Mouse (Mus musculus) liver, postnatal 0 days (tissue): ENCODE results near the gene Rasa2. TPM values are rescaled to one million over a fixed set of nuclear protein-coding genes. Genes with fewer than 3 reads are reported as not detected.

Experiments
- ATAC-seq: fragments of 200-750 bp; cut with Nextera tagmentation; 2 replicates; pipeline ENCODE4 v1.8.0; 2017; ENCODE audit warnings: mild to moderate bottlenecking, moderate library complexity
- DNase-seq: peaks from one replicate; pipeline ENCODE4 v3.0.0-alpha.2; 2016
- H3K27ac ChIP-seq: fragments of 300-500 bp; sonication (generic); 2 replicates; pipeline ENCODE4 v1.5.1; 2014; ENCODE audit warnings: antibody characterized with exemption, moderate library complexity, mild to moderate bottlenecking, low read depth
- H3K27me3 ChIP-seq: fragments of 300-500 bp; sonication (generic); 2 replicates; pipeline ENCODE4 v1.6.1; 2014; ENCODE audit warnings: low read length, control low read depth, mixed read lengths; ENCODE audit not compliant: insufficient read depth
- H3K36me3 ChIP-seq: fragments of 300-500 bp; sonication (generic); replicated peaks from 2 replicates; pipeline ENCODE4 v1.6.1; 2014; ENCODE audit warnings: mild to moderate bottlenecking, control low read depth, low read length, moderate library complexity, mixed read lengths; ENCODE audit not compliant: insufficient read depth
- H3K4me1 ChIP-seq: fragments of 300-500 bp; sonication (generic); 2 replicates; pipeline ENCODE4 v1.6.1; 2014; ENCODE audit warnings: antibody characterized with exemption, mild to moderate bottlenecking, control low read depth; ENCODE audit not compliant: insufficient read depth
- H3K4me2 ChIP-seq: fragments of 300-500 bp; sonication (generic); 2 replicates; pipeline ENCODE4 v1.6.1; 2014; ENCODE audit warnings: low read depth, mild to moderate bottlenecking, low read length, moderate library complexity, mixed read lengths
- H3K4me3 ChIP-seq: fragments of 300-500 bp; sonication (generic); 2 replicates; pipeline ENCODE4 v1.5.1; 2014; ENCODE audit warnings: low read depth, low read length
- H3K9ac ChIP-seq: fragments of 300-500 bp; sonication (generic); replicated peaks from 2 replicates; pipeline ENCODE4 v1.6.1; 2014; ENCODE audit warnings: mild to moderate bottlenecking, moderate library complexity
- H3K9me3 ChIP-seq: fragments of 300-500 bp; sonication (generic); 2 replicates; pipeline ENCODE4 v1.6.1; 2016; ENCODE audit warnings: mild to moderate bottlenecking, control low read depth, low read length, mixed read lengths
- CTCF ChIP-seq: sonication (generic); IDR thresholded peaks from 2 replicates; pipeline ENCODE4 v1.5.1; 2016; ENCODE audit warnings: antibody characterized with exemption, low read depth
- EP300 ChIP-seq: IDR thresholded peaks from 2 replicates; pipeline ENCODE4 v1.6.1; 2016; ENCODE audit warnings: antibody characterized with exemption, low read depth, mild to moderate bottlenecking
- WGBS: fragments of 180-500 bp; shearing (Covaris S2); extraction: QIAGEN DNeasy Blood & Tissue Kit; methylation state at CpG from one replicate; pipeline ENCODE4 v1.1.7; 2014; ENCODE audit not compliant: insufficient replicate concordance; 5-methylcytosine and 5-hydroxymethylcytosine counted together
- polyA plus RNA-seq: library from polyadenylated mRNA; unstranded; fragments of >200 nt; fragmentation: Nextera tagmentation; extraction: Ambion mirVana; gene quantifications from 2 replicates; pipeline ENCODE4 v1.2.1, GENCODE M21; 2015

Rasa2 gene
- polyA plus RNA-seq, 1 experiment from 2014 or later = 2.7 TPM

GRCm38 (mm10) chr9:96659801-96660200 lies 28.4 kb upstream of the Rasa2 start:
- 69% methylated on average over 2 of the region's 2 CpGs for WGBS
- Histone ChIP-seq H3K27ac (no peak overlapping the region), H3K4me1 (no peaks in the 10 kb centered on the region), H3K36me3 (no peaks in the 10 kb centered on the region), H3K27me3 (no peaks in the 10 kb centered on the region), H3K9me3 (no peaks in the 10 kb centered on the region), H3K4me2 (no peak overlapping the region), H3K9ac (no peak overlapping the region), H3K4me3 (no peak overlapping the region)
- DNase-seq (no peak), ATAC-seq (no peak)
- no peak for TF ChIP-seq EP300
- no peak for TF ChIP-seq CTCF

- Histone ChIP-seq H3K9me3 (no peaks in the 10 kb centered on the region), H3K36me3 (no peaks in the 10 kb centered on the region), H3K4me2 (no peak overlapping the region), H3K4me1 (no peaks in the 10 kb centered on the region), H3K9ac (no peak overlapping the region), H3K27ac (no peak overlapping the region), H3K27me3 (no peaks in the 10 kb centered on the region), H3K4me3 (no peak overlapping the region)
- WGBS = 33% methylated on average over 4 of the region's 4 CpGs
- no peak for ATAC-seq
- no peak for TF ChIP-seq EP300
- no peak for TF ChIP-seq CTCF
- no peak for DNase-seq
Observed at GRCm38 (mm10) chr9:96653538-96653937, 22.1 kb upstream of the Rasa2 start.

GRCm38 (mm10) chr9:96652763-96653162 lies 21.3 kb upstream of the Rasa2 start:
- Histone ChIP-seq H3K36me3 (no peaks in the 10 kb centered on the region), H3K4me2 (no peak overlapping the region), H3K27me3 (no peaks in the 10 kb centered on the region), H3K27ac (no peak overlapping the region), H3K9me3 (no peaks in the 10 kb centered on the region), H3K9ac (no peak overlapping the region), H3K4me3 (no peak overlapping the region), H3K4me1 (no peaks in the 10 kb centered on the region)
- no peak for ATAC-seq
- TF ChIP-seq CTCF (peak; percentile 62), EP300 (no peak)
- WGBS = 39% methylated on average over 6 of the region's 6 CpGs
- DNase-seq = no peak

- H3K9me3 ChIP-seq = no peaks in the 10 kb centered on the region
- H3K27me3 ChIP-seq = no peaks in the 10 kb centered on the region
- no peak overlapping the region for H3K9ac ChIP-seq
- TF ChIP-seq CTCF (no peak), EP300 (no peak)
- no peak overlapping the region for H3K27ac ChIP-seq
- no peak for ATAC-seq
- no peak overlapping the region for H3K4me3 ChIP-seq
- H3K36me3 ChIP-seq = no peaks in the 10 kb centered on the region
- no peak for DNase-seq
- no peak overlapping the region for H3K4me2 ChIP-seq
- WGBS = 40% methylated on average over 7 of the region's 7 CpGs
- no peaks in the 10 kb centered on the region for H3K4me1 ChIP-seq
Observed at GRCm38 (mm10) chr9:96650807-96651206, 19.4 kb upstream of the Rasa2 start.

GRCm38 (mm10) chr9:96649924-96650323 lies 18.5 kb upstream of the Rasa2 start:
- no peak for TF ChIP-seq CTCF
- TF ChIP-seq EP300 = no peak
- WGBS = 36% methylated on average over 9 of the region's 9 CpGs
- Histone ChIP-seq H3K36me3 (no peaks in the 10 kb centered on the region), H3K9me3 (no peaks in the 10 kb centered on the region), H3K27me3 (no peaks in the 10 kb centered on the region), H3K9ac (no peak overlapping the region), H3K4me3 (no peak overlapping the region), H3K4me1 (no peaks in the 10 kb centered on the region), H3K27ac (no peak overlapping the region), H3K4me2 (no peak overlapping the region)
- DNase-seq = peak; percentile 43
- ATAC-seq = peak; percentile 78

GRCm38 (mm10) chr9:96649362-96649761 lies 17.9 kb upstream of the Rasa2 start:
- Histone ChIP-seq H3K4me3 (no peak overlapping the region), H3K4me1 (no peaks in the 10 kb centered on the region), H3K9ac (no peak overlapping the region), H3K4me2 (no peak overlapping the region), H3K27me3 (no peaks in the 10 kb centered on the region), H3K9me3 (no peaks in the 10 kb centered on the region), H3K27ac (no peak overlapping the region), H3K36me3 (no peaks in the 10 kb centered on the region)
- 83% methylated on average over 4 of the region's 4 CpGs for WGBS
- no peak for ATAC-seq
- no peak for DNase-seq
- TF ChIP-seq EP300 = no peak
- TF ChIP-seq CTCF = no peak

- no peak overlapping the region for H3K4me2 ChIP-seq
- no peaks in the 10 kb centered on the region for H3K4me1 ChIP-seq
- H3K27me3 ChIP-seq = no peaks in the 10 kb centered on the region
- no peaks in the 10 kb centered on the region for H3K36me3 ChIP-seq
- ATAC-seq = no peak
- no peak overlapping the region for H3K9ac ChIP-seq
- TF ChIP-seq CTCF (peak; percentile 22; the same call in 1 of the 2 replicates), EP300 (no peak)
- no peak overlapping the region for H3K4me3 ChIP-seq
- no peak overlapping the region for H3K27ac ChIP-seq
- 40% methylated on average over 2 of the region's 2 CpGs for WGBS
- no peak for DNase-seq
- H3K9me3 ChIP-seq = no peaks in the 10 kb centered on the region
Observed at GRCm38 (mm10) chr9:96646668-96647295, 15.4 kb upstream of the Rasa2 start.
